Mouse (Mus musculus) inflammation-experienced regulatory T-cells, adult 6 months (primary cell): ENCODE results near the gene Eml2. TPM values are rescaled to one million over a fixed set of nuclear protein-coding genes. Genes with fewer than 3 reads are reported as not detected.
A peak's percentile ranks its signal among the peaks of the same experiment; 100 is the strongest.
"Not testable (repeated sequence)": the region's sequence is repeated elsewhere in the genome, so short reads cannot be mapped to it uniquely, and the experiment has no call there.

Source experiments
- ATAC-seq: one replicate; pipeline ENCODE4 v1.8.0; 2017
- polyA plus RNA-seq, 3 experiments: library from polyadenylated mRNA; unstranded; fragments of 100-300 nt; shearing (Covaris generic); gene quantifications; one replicate each; pipeline ENCODE4 v1.2.1; 2017

Eml2 gene
- polyA plus RNA-seq, result 10 to 100 TPM; 10.2 to 16.5 (median 16.5) TPM

DNA sequence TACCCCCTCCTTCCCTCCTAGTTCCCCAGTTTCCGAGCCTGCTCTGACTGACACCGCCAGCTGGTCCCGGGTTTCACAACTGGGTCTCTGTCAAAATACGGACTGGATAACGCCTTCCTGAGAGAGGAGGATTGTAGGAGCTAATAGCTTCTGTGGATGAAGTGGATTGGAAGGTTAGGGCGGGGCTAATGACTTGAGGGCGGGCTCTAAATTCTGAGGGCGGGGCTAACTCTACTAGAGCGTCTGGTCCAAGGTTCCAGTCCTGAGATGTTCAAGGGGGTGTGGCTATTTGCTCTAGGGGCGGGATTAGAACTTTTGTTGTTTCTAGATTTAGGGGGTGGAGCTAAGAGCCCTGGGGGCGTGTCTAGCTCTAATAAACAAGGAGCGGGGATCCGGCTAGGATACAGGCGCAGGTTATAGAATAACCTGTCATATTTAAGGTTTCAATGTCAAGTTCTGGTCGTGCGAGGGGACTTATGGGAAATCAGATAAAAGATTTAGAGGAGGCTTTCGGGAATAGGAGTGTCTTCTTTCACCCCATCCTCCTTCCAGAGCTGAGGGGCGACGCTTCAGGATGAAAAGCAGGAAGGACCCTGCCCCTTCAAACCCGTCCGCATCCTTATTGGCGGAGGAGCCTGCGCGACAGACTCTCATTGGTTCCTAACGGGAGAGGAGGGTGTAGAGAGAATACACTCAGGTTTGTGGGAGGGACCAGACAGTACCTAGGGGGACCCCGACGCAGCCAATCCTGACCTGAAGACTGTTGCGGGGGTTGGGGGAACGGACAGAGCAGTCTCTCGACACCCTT lies at the start of gene Eml2:
Eml2 (plus strand) TSS at position 714 of the 808 bp plus-strand sequence.
- no peak for ATAC-seq

GRCm38 (mm10) chr7:19127744-19128143 lies 48.5 kb upstream of the Eml2 start:
- no peak for ATAC-seq

DNA sequence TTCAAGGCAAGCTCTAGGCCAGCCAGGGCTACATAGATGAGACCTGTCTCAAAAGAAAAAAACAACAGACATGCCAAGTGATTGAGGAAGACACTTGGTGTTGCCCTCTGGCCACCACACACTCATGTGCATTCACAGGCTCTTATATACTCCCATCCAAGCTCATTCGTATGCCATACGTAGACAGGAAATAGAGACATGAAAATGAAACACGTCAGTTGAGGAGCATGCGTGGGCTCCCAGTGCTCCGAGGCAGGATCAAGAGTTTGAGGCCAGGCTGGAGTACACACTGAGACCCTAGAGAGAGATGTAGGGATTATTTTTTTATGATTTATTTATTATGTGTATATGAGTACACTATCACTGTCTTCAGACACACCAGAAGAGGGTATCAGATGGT lies 46.8 kb upstream of the Eml2 start:
- ATAC-seq, result peak; percentile 16

- no peak for ATAC-seq
Observed at GRCm38 (mm10) chr7:19130657-19131056, 45.6 kb upstream of the Eml2 start.

GRCm38 (mm10) chr7:19131324-19131848 lies 44.8 kb upstream of the Eml2 start:
- peak; percentile 95 for ATAC-seq

DNA sequence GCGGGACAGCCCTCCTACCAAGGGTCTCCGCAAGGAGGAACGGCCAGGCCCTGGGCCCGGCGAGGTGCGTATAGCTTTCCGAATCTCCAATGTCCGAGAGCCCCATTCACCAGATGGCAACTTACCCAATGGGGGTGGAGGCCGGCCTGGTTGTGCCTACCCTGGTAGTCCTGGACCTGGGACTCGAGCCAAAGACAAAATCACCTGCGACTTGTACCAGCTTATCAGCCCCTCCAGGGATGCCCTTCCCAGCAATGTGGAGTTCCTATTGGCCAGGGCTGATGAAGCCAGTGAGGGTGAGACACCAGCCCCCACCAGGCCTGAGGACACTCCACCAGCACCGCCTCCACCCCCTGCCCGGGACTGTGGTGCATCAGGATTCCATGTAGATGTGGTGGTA lies 40.1 kb upstream of the Eml2 start:
- ATAC-seq, result no peak

DNA sequence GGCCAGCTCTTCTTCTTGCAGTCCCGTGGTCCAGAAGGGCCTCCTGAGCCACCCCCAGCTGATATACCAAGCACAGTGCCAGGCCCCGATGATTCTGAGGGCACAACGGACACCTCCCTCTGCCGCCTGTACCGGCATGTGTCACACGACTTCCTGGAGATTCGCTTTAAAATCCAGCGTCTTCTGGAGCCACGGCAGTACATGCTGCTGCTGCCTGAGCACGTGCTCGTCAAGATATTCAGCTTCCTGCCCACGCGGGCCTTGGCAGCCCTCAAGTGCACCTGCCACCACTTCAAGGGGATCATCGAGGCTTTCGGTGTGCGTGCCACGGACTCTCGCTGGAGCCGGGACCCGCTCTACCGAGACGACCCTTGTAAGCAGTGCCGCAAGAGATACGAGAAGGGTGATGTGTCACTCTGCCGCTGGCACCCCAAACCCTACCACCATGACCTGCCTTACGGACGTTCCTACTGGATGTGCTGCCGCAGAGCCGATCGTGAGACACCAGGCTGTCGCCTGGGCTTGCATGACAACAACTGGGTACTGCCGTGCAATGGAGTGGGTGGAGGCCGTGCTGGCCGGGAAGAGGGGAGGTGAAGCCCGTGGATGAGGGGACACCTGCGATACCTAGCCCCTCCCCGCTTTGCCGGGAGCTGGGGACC lies 39.4 kb upstream of the Eml2 start:
- no peak for ATAC-seq

- no peak for ATAC-seq
Observed at GRCm38 (mm10) chr7:19137380-19137779, 38.8 kb upstream of the Eml2 start.

GRCm38 (mm10) chr7:19146793-19147192 lies 29.4 kb upstream of the Eml2 start:
- no peak for ATAC-seq

DNA sequence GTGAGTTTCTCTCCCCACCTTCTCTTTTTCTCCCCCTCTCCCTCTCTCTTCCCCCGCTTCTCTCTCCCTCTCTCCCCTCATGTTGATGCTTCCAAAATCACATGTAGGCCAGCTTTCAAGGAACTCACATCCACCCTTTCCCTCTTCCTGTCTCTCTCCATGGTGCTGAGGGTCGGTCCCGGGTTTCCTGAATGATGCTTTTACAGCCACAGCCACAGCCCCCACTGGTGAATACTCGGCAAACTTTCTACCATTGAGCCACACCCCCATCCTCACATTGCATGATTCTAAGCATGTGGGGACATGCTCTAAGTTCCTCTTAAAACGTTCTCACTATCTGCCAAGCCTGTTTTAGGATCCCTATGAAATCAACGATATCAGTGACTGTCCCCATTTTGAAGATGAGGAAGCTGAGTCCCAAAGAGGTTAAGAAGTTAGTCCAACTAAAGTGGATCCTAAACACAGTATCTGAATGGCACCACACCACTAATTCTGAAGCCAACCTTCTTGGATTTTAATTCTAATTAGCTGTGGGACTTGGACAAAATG lies 28.6 kb upstream of the Eml2 start:
- no peak for ATAC-seq

DNA sequence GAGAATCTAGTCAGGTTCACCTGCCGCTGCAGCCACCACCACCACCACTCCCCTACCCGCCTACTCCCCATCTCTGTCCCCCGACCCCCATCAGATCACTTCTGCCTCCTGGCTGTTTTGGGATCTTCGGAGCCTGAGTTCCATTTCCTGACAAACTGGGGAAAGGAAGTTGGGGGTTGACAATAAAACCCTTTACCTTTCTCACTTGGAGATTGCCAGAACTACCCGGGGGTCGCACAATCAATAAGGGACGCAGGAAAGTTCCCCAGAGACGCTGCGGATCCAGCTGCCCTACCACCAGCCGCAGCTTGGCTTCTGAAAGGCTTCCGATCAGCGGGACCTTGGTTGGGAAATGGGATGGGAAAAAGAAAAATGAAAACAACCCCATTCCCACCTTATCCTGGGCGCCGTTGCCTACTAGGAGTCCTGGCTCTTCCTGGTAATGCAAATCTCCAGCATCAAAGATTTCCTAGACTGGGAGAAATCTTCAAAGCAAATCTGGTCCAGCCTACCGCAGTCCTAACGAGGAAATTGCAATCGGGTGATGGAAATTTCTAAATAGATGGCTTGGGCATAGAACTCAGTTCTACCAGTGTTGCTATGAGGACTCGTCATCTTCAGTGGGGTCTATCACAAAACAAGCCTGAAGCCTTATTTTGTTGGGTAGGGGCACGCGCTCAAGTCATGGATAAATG lies 27.9 kb upstream of the Eml2 start:
- ATAC-seq, result no peak

- ATAC-seq, result peak; percentile 96
Observed at GRCm38 (mm10) chr7:19148875-19149541, 27.2 kb upstream of the Eml2 start, which contains the start of gene Qpctl. TSS of gene Qpctl (minus strand) at chr7:19149291.

DNA sequence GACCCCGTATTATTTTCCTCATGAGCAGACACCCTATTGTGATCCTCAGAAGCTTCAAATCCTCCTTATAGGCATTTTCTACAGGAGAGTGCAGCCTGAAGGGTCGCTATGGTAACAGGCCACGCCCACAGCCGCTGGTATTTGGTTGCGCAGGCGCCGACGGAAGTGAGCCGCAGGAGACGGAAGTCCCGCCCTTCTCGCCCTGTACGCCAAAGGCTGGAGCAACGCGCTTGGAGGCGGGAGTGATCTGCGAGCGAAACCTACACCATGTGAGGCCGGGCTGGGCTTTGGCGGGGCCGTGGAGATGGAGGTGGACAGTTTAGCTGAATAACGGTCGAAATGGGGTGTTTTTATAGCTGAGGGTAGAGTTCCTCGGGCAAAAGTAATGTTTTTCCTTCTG lies 26.6 kb upstream of the Eml2 start, which contains the start of gene Snrpd2:
Snrpd2 (plus strand) TSS at position 97 of the 400 bp plus-strand sequence.
- ATAC-seq, result peak; percentile 70

DNA sequence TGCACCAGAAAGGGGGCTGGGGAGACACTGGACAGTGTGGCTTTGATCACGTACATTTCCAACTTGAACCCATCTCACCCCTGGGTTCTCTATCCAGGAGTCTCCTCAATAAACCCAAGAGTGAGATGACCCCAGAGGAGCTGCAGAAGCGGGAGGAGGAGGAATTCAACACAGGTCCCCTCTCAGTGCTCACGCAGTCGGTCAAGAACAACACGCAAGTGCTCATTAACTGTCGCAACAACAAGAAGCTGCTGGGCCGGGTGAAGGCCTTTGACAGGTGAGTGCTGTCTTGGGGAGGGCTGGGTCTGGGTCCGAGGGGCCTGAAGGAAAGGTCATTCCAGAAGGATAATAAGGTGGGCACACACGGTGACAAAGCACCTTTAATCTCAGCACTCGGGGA lies 25.1 kb upstream of the Eml2 start:
- not testable (repeated sequence) for ATAC-seq

- no peak for ATAC-seq
Observed at GRCm38 (mm10) chr7:19154796-19155195, 21.4 kb upstream of the Eml2 start.

DNA sequence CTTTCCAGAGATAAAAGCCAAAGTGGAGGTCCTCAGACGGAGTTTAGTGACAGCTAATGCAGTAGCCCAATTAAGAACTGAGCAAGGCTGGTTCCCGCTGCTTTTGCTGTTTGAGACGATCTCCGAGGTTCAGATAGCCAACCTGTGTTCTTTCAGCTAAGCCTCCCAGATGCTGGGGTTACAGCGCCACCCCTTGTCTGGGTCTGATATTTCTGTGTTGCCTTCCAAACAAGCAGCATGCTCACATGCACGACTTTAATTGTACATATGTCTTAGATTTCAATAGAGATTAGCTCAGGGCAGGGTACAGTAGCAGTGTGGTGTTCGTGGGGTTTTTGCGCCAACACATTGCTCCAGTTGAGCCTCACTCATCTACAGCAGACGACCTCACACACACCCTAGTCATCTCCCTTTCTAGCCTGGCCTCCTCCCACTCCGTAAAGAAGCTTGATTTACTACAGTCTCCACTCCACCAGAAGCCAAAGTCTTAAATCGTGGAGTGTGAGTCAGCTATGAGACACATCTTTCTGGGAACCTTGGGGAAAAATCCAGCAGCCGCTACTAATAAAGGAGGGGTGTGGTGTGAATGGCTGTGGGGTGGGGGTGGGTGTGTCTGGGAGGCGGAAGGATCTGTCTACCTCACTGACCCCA lies 20.3 kb upstream of the Eml2 start:
- ATAC-seq, result no peak

DNA sequence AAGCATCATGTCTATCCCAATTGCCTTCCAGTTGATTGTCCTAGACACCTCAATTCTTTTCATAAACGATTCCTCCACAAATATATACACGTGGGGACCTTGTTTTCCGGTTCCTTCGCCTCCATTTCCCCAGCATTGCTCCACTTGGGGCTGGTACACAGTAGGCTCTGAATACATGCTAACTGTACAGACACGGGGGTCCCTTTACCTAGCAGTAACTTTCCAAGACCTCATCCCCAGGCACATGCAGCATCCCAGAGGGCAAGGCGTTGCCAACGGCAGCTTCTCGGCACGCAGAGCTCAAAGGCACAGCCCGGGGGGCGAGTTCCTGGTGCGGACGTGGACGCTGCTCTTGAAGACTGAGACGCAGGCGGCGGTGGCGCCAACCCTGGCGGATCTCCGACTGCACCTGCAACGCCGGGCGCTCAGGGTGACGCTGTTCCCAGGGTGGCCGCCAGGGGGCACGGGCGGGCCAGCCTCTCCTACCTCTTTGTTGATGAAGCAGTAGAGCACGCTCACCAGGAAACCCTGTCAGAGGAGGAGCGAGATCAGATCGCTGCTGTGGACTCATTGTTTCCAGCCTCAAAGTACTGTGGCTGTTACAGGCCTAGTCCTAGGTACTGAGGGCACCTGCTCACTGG lies 18.9 kb upstream of the Eml2 start:
- ATAC-seq, result peak; percentile 96

DNA sequence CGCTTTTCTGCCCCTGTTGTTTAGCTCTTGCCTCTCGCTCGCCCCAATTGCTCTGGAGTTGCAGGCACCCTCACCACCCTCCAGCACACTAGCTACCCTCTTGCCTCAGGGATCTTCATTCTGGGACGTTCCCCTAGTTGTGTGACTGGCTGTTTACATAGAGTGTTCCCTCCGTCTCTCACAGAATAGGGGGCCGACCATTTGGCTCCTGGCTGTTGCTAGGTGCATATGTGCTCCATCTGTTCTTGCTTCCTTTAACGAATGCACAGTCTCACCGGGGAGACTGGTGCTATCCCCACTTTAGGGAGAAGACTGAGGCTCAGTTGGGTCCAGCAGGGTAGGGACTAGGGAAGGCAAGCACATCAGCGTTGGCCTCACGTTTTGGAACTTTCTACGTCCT lies 17.6 kb upstream of the Eml2 start:
- ATAC-seq, result no peak

GRCm38 (mm10) chr7:19159411-19159810 lies 16.8 kb upstream of the Eml2 start:
- no peak for ATAC-seq

DNA sequence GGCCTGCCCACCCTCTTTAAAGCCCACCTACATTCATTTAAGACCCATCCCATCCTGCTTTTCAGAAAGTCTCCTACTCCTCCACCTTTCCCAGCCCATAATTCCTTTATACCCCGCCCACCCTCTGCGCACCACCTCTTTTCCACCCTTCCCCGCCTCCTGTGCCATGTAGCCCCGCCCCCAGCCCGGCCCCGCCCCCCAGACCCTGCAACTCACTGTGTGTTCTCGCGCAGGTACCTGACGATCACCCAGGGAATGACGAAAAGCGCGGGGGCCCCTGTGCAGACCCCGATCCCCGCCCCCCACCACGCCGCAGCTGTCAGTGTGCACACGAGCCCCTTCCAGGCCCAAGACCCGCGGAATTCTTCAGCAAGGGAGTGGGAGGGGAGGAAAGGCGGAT lies 16.1 kb upstream of the Eml2 start:
- ATAC-seq, result no peak

- ATAC-seq, result no peak
Observed at GRCm38 (mm10) chr7:19162928-19163327, 13.3 kb upstream of the Eml2 start.
